Mouse (Mus musculus) CH12.LX (cell line): ENCODE data around the gene Rab1b.

ENCODE experiments used
- CHD2 ChIP-seq: IDR thresholded peaks from 2 replicates; pipeline ENCODE4 v1.6.1; 2011; ENCODE audit warnings: low read length, improper control_type of control experiment
- CTCF ChIP-seq, 2 experiments: IDR thresholded peaks in 1 of 2; conservative IDR thresholded peaks in 1 of 2; 2 replicates each; pipeline ENCODE4 v1.5.1; 2011 to 2012; ENCODE audit warnings: low read depth in 2 of 2, low read length in 2 of 2, improper control_type of control experiment in 1 of 2, inconsistent platforms in 1 of 2, mild to moderate bottlenecking in 1 of 2, moderate library complexity in 1 of 2
- MAX ChIP-seq: IDR thresholded peaks from 2 replicates; pipeline ENCODE4 v1.6.1; 2011; ENCODE audit warnings: low read length, improper control_type of control experiment
- MXI1 ChIP-seq: IDR thresholded peaks from 2 replicates; pipeline ENCODE4 v1.6.1; 2011; ENCODE audit warnings: mild to moderate bottlenecking, low read depth, low read length, improper control_type of control experiment
- NRF1 ChIP-seq: IDR thresholded peaks from 2 replicates; pipeline ENCODE4 v1.6.1; 2014; ENCODE audit warnings: low read depth, mild to moderate bottlenecking, inconsistent platforms, low read length, improper control_type of control experiment, moderate library complexity
- POLR2A ChIP-seq: IDR thresholded peaks from 2 replicates; pipeline ENCODE4 v1.6.1; 2011; ENCODE audit warnings: low read depth, mild to moderate bottlenecking, improper control_type of control experiment, low read length
- ZKSCAN1 ChIP-seq: IDR thresholded peaks from 2 replicates; pipeline ENCODE4 v1.6.1; 2012; ENCODE audit warnings: low read depth, inconsistent platforms, low read length, improper control_type of control experiment, borderline replicate concordance

- TF ChIP-seq POLR2A = peak; percentile 57; the same call in 1 of the 2 replicates
- TF ChIP-seq CTCF (conservative IDR thresholded peaks at IDR 0.05 in 1 of 2, IDR thresholded peaks at IDR 0.05 in 1 of 2; ENCODE audit: low read depth in 2 of 2, low read length in 2 of 2) = peak; percentile 32 to 81; a peak in 2 of 4 replicates
- 0 out of 2 replicates have a peak, but pooled peaks have one; percentile 6 for TF ChIP-seq CHD2
- TF ChIP-seq NRF1 = no peak
- no peak for TF ChIP-seq ZKSCAN1
- peak; percentile 43; the same call in 1 of the 2 replicates for TF ChIP-seq MAX
- TF ChIP-seq MXI1 = peak; percentile 84
Measured at GRCm38 (mm10) chr19:5117494-5118383, 10.9 kb upstream of the Rab1b start.
